Mouse (Mus musculus) liver, embryonic 14.5 days (tissue): ENCODE measurements around the gene Paqr8. TPM values are rescaled to one million over a fixed set of nuclear protein-coding genes. Genes with fewer than 3 reads are reported as not detected.
A peak's percentile ranks its signal among the peaks of the same experiment; 100 is the strongest.
"Not testable (repeated sequence)": the region's sequence is repeated elsewhere in the genome, so short reads cannot be mapped to it uniquely, and the experiment has no call there.

Experiments
- ATAC-seq: fragments of 200-750 bp; cut with Nextera tagmentation; 2 replicates; pipeline ENCODE4 v1.8.0; 2017; ENCODE audit warnings: moderate number of reproducible peaks, mild to moderate bottlenecking, moderate library complexity; ENCODE audit not compliant: insufficient read depth
- DNase-seq, 3 experiments: peaks; one replicate each; pipeline ENCODE4 v3.0.0-alpha.2; 2012 to 2013; ENCODE audit warnings: low read depth in 3 of 3, low spot score in 3 of 3
- H3K27ac ChIP-seq: fragments of 300-500 bp; sonication (generic); 2 replicates; pipeline ENCODE4 v1.5.1; 2014; ENCODE audit warnings: moderate library complexity, mild to moderate bottlenecking, control low read depth, inconsistent platforms
- H3K27me3 ChIP-seq: fragments of 300-500 bp; sonication (generic); 2 replicates; pipeline ENCODE4 v1.6.1; 2014; ENCODE audit warnings: mild to moderate bottlenecking, low read length, moderate library complexity; ENCODE audit not compliant: control insufficient read depth, insufficient read depth
- H3K36me3 ChIP-seq: fragments of 300-500 bp; sonication (generic); replicated peaks from 2 replicates; pipeline ENCODE4 v1.6.1; 2014; ENCODE audit warnings: low read depth; ENCODE audit not compliant: control insufficient read depth, insufficient read depth
- H3K4me1 ChIP-seq, 2 experiments: fragments of 200-500 bp in 1 of 2; fragments of 300-500 bp in 1 of 2; sonication (generic) in 1 of 2; replicated peaks; 2 replicates each; pipeline ENCODE4 v1.6.1; 2012 to 2014; ENCODE audit warnings: antibody characterized with exemption in 1 of 2, inconsistent platforms in 1 of 2, low read length in 1 of 2; ENCODE audit not compliant: control insufficient read depth in 2 of 2, insufficient read depth in 2 of 2
- H3K4me2 ChIP-seq: fragments of 300-500 bp; sonication (generic); 2 replicates; pipeline ENCODE4 v1.6.1; 2014; ENCODE audit warnings: low read depth, mild to moderate bottlenecking, control low read depth, moderate library complexity
- H3K4me3 ChIP-seq, 2 experiments: fragments of 200-500 bp in 1 of 2; fragments of 300-500 bp in 1 of 2; sonication (generic) in 1 of 2; 2 replicates each; pipeline ENCODE4 v1.5.1; 2012 to 2014; ENCODE audit warnings: low read depth in 2 of 2, low read length in 2 of 2, mild to moderate bottlenecking in 2 of 2, control low read depth in 1 of 2, inconsistent platforms in 1 of 2, moderate library complexity in 1 of 2; ENCODE audit not compliant: insufficient read depth in 1 of 2
- H3K9ac ChIP-seq: fragments of 300-500 bp; sonication (generic); replicated peaks from 2 replicates; pipeline ENCODE4 v1.6.1; 2014; ENCODE audit warnings: mild to moderate bottlenecking, control low read depth, moderate library complexity
- H3K9me3 ChIP-seq: fragments of 300-500 bp; sonication (generic); 2 replicates; pipeline ENCODE4 v1.6.1; 2016; ENCODE audit warnings: low read length, mixed read lengths; ENCODE audit not compliant: control insufficient read depth
- CTCF ChIP-seq: IDR thresholded peaks from 2 replicates; pipeline ENCODE4 v1.5.1; 2016; ENCODE audit warnings: antibody characterized with exemption, low read depth, control low read depth
- EP300 ChIP-seq: IDR thresholded peaks from 2 replicates; pipeline ENCODE4 v1.6.1; 2016; ENCODE audit warnings: antibody characterized with exemption, low read depth
- WGBS: fragments of 180-500 bp; shearing (Covaris S2); extraction: QIAGEN DNeasy Blood & Tissue Kit; methylation state at CpG from one replicate; pipeline ENCODE4 v1.1.7; 2014; ENCODE audit not compliant: insufficient replicate concordance; 5-methylcytosine and 5-hydroxymethylcytosine counted together
- polyA plus RNA-seq, 2 experiments: library from polyadenylated mRNA; depleted of rRNA in 1 of 2; stranded (reverse) in 1 of 2; unstranded in 1 of 2; fragments of >200 nt; fragmentation: Nextera tagmentation in 1 of 2; extraction: Ambion mirVana in 1 of 2; gene quantifications; 2 replicates each; pipeline versions ENCODE4 v1.2.1 to v1.2.3; 2012 to 2014

The Paqr8 gene
- polyA plus RNA-seq, 2 experiments: 0.16 to 0.29 TPM

DNA sequence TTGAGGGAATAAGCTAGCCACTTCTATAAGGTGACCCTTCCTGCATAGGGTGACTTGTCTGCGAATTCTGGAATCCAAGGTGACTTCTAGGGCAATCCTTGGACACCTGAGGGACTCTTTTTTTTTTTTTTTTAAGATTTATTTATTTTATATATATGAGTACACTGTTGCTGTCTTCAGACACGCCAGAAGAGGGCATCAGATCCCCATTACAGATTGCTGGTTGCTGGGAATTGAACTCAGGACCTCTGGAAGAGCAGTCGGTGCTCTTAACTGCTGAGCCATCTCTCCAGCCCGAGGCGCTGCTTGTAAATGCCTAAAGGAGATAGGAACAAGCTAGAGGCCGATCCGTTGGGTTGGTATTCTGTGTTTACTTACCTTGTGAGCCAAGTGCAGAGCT, 34.9 kb downstream of the Paqr8 start:
- H3K36me3 ChIP-seq: not testable (repeated sequence)
- WGBS: 31% methylated on average over 7 of the region's 7 CpGs
- 0 out of 2 replicates have a peak, but pooled peaks have one; percentile 15 for TF ChIP-seq CTCF

DNA sequence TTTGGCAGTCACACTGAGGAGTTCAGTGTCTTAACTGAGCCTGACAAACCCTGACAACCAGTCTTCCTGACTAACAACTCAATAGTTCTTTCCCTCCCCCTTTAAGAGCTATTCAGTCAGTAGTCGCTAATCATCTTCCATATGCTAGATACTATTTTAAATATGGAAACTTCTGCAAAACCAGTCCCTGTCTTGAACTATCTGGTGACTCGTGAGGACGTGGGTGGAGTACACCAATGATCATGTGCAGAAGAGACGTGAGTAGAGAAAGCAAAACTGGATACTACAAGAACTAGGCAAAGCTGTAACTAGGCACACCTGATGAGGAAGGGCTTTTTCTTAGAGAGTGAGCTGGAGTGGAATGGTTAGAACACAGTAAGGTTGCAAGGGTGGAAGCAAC, 35.5 kb downstream of the Paqr8 start:
- no peak for DNase-seq
- ATAC-seq: no peak
- no peak overlapping the region for H3K4me2 ChIP-seq
- no peak overlapping the region for H3K4me3 ChIP-seq
- H3K27me3 ChIP-seq: no peaks in the 10 kb centered on the region
- H3K9me3 ChIP-seq: no peaks in the 10 kb centered on the region
- TF ChIP-seq EP300: no peak
- no peak overlapping the region for H3K27ac ChIP-seq
- peaks cover 0 to 19% of the 10 kb centered on the region in 2 experiments; a peak in 3 of 4 replicates for H3K4me1 ChIP-seq
- no peak overlapping the region for H3K9ac ChIP-seq
- 26% methylated on average over 4 of the region's 4 CpGs for WGBS
- no peaks in the 10 kb centered on the region for H3K36me3 ChIP-seq

More for the DNA sequence above, 34.9 kb downstream of the Paqr8 start:
- H3K4me1 ChIP-seq: peaks cover 0 to 15% of the 10 kb centered on the region in 2 experiments; a peak in 3 of 4 replicates
- not testable (repeated sequence) for H3K27ac ChIP-seq, H3K4me3 ChIP-seq, H3K9me3 ChIP-seq, H3K4me2 ChIP-seq, ATAC-seq, H3K9ac ChIP-seq, H3K27me3 ChIP-seq, DNase-seq

DNA sequence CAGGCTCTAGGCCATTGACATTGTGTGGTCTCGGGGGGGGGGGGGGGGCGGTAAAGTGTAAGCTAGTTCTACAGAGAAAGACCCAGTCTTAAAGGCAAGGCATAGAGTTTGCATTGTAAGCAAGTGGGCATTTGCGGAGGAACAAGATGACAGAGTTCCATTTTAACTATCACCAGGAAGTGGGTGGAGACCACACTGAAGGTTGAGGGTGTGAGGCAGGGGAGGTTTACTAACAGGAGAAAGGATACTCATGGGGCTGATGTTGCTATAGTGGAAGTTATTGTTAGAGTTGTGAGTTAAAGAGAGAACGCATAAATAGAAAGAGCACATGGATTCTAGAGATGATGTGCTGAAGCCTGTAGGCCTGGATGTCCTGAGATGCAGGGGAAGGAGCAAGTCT, 36.0 kb downstream of the Paqr8 start:
- Histone ChIP-seq H3K27ac (no peak overlapping the region), H3K9ac (no peak overlapping the region), H3K4me3 (no peak overlapping the region), H3K4me1 (peaks cover 0 to 19% of the 10 kb centered on the region in 2 experiments; a peak in 3 of 4 replicates), H3K36me3 (no peaks in the 10 kb centered on the region), H3K9me3 (no peaks in the 10 kb centered on the region), H3K27me3 (no peaks in the 10 kb centered on the region), H3K4me2 (no peak overlapping the region)
- no peak for DNase-seq
- no peak for ATAC-seq
- 33% methylated on average over 4 of the region's 4 CpGs for WGBS
- no peak for TF ChIP-seq EP300
- TF ChIP-seq CTCF: no peak

DNA sequence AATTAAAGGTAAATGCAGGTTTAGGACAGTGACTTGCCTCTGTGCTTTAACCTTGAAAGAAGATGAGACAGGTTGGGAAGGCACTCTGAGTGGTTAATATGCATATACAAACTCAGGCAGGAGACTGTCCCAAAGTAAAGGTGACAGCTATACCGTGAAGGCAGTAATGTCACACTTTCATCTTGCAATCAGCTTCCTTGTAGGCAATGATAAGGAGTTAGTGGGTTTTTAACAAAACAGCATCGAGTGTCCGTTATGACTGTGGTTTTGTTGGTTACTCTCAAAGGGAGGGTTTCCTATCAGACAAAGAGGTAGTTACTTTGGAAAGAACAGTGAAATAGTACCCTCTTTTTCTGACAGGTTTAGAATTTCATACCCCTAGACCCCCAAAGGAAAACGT, 38.1 kb downstream of the Paqr8 start:
- ATAC-seq (peak; percentile 53; the same call in 1 of the 2 replicates), DNase-seq (no peak)
- H3K36me3 ChIP-seq: no peaks in the 10 kb centered on the region
- H3K4me2 ChIP-seq: no peak overlapping the region
- no peaks in the 10 kb centered on the region for H3K9me3 ChIP-seq
- WGBS: 16% methylated on average over 4 of the region's 4 CpGs
- no peak overlapping the region for H3K9ac ChIP-seq
- H3K4me1 ChIP-seq: peaks cover 0 to 19% of the 10 kb centered on the region in 2 experiments; a peak in 3 of 4 replicates
- no peak overlapping the region for H3K4me3 ChIP-seq
- no peaks in the 10 kb centered on the region for H3K27me3 ChIP-seq
- no peak overlapping the region for H3K27ac ChIP-seq
- no peak for TF ChIP-seq CTCF
- TF ChIP-seq EP300: peak; percentile 38; the same call in 1 of the 2 replicates

DNA sequence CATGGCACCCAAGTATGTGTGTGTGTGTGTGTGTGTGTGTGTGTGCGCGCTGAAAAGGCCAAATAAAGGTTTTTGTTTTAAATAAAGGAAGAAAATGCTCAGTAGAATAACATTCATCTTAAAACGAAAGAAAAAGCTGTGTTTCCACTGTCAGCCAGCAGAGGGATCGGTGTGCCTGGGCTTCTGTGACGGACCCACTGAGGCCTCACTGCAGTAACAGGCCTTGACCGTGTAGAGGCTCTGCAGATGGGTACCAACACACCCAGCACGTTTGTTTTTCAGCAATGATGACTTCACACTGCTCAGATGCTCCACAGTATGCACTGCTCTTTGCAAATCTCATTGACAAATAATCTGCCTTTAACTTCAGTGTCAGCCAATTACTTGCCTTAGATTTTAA, 43.1 kb downstream of the Paqr8 start:
- H3K27me3 ChIP-seq: no peaks in the 10 kb centered on the region
- H3K27ac ChIP-seq: no peak overlapping the region
- peaks cover 0 to 11% of the 10 kb centered on the region in 2 experiments; a peak in 2 of 4 replicates for H3K4me1 ChIP-seq
- H3K9me3 ChIP-seq: no peaks in the 10 kb centered on the region
- H3K9ac ChIP-seq: no peak overlapping the region
- H3K36me3 ChIP-seq: no peaks in the 10 kb centered on the region
- WGBS: 14% methylated on average over 7 of the region's 7 CpGs
- no peak overlapping the region for H3K4me3 ChIP-seq
- peak; percentile 65; the same call in 1 of the 2 replicates for ATAC-seq
- H3K4me2 ChIP-seq: no peak overlapping the region
- DNase-seq: peak in 2 of 3 experiments; percentile 14 to 17
- TF ChIP-seq CTCF (peak; percentile 83), EP300 (no peak)
